Mouse (Mus musculus): ENCODE data around the gene Fbxw11. TPM values are rescaled to one million over a fixed set of nuclear protein-coding genes. Genes with fewer than 3 reads are reported as not detected.

Fbxw11 gene
- polyA plus RNA-seq, 1 experiment from 2014 or later, result 59.0 TPM

- Histone ChIP-seq H3K36me3 (ENCODE audit: control insufficient read depth, insufficient read depth, low read length) (0 out of 2 replicates have a peak, but pooled peaks cover 5% of the 10 kb centered on the region), H3K4me3 (ENCODE audit: low read length) (no peak overlapping the region), H3K27ac (ENCODE audit: low read length) (peak overlapping the region; percentile 53; the same call in 1 of the 2 replicates)
Observed at GRCm38 (mm10) chr11:32650236-32650749, 7.8 kb downstream of the Fbxw11 start.

GRCm38 (mm10) chr11:32650893-32651590 lies 8.5 kb downstream of the Fbxw11 start:
- WGBS, result 74% methylated on average over 7 of the region's 7 CpGs
- peak; percentile 42; the same call in 1 of the 2 replicates for ATAC-seq
- H3K36me3 ChIP-seq (ENCODE audit: control insufficient read depth, insufficient read depth, low read length), result 0 out of 2 replicates have a peak, but pooled peaks cover 5% of the 10 kb centered on the region
- H3K27me3 ChIP-seq (replicated peaks; ENCODE audit: control insufficient read depth, insufficient read depth, low read length), result no peaks in the 10 kb centered on the region
- H3K9ac ChIP-seq (ENCODE audit: low read depth, low read length), result no peak overlapping the region
- H3K4me2 ChIP-seq (ENCODE audit: low read depth, low read length), result no peak overlapping the region
- H3K9me3 ChIP-seq (ENCODE audit: control insufficient read depth, low read length), result no peaks in the 10 kb centered on the region
- peak overlapping the region; percentile 53 for H3K27ac ChIP-seq (ENCODE audit: low read length)
- H3K4me3 ChIP-seq (ENCODE audit: low read length), result no peak overlapping the region
- H3K4me1 ChIP-seq (ENCODE audit: control insufficient read depth, insufficient read depth, low read length), result peaks cover 32% of the 10 kb centered on the region

More at GRCm38 (mm10) chr11:32650236-32650749, 7.8 kb downstream of the Fbxw11 start:
- ATAC-seq, result no peak
- Histone ChIP-seq H3K4me1 (ENCODE audit: control insufficient read depth, insufficient read depth, low read length) (peaks cover 32% of the 10 kb centered on the region), H3K9ac (ENCODE audit: low read depth, low read length) (no peak overlapping the region), H3K9me3 (ENCODE audit: control insufficient read depth, low read length) (no peaks in the 10 kb centered on the region), H3K4me2 (ENCODE audit: low read depth, low read length) (no peak overlapping the region), H3K27me3 (replicated peaks; ENCODE audit: control insufficient read depth, insufficient read depth, low read length) (no peaks in the 10 kb centered on the region)

- Histone ChIP-seq H3K4me1 (ENCODE audit: control insufficient read depth, insufficient read depth, low read length) (peaks cover 28% of the 10 kb centered on the region), H3K9ac (ENCODE audit: low read depth, low read length) (no peak overlapping the region), H3K36me3 (ENCODE audit: control insufficient read depth, insufficient read depth, low read length) (0 out of 2 replicates have a peak, but pooled peaks cover 5% of the 10 kb centered on the region), H3K9me3 (ENCODE audit: control insufficient read depth, low read length) (no peaks in the 10 kb centered on the region), H3K4me3 (ENCODE audit: low read length) (no peak overlapping the region), H3K4me2 (ENCODE audit: low read depth, low read length) (no peak overlapping the region), H3K27ac (ENCODE audit: low read length) (peak overlapping the region; percentile 53), H3K27me3 (replicated peaks; ENCODE audit: control insufficient read depth, insufficient read depth, low read length) (no peaks in the 10 kb centered on the region)
- WGBS, result 76% methylated on average over 1 of the region's 1 CpGs
- peak; percentile 79 for ATAC-seq
Observed at GRCm38 (mm10) chr11:32651723-32652122, 9.2 kb downstream of the Fbxw11 start.

GRCm38 (mm10) chr11:32662082-32662656 lies 19.6 kb downstream of the Fbxw11 start:
- no peak overlapping the region for H3K9ac ChIP-seq (ENCODE audit: low read depth, low read length)
- no peak for ATAC-seq
- H3K27ac ChIP-seq (ENCODE audit: low read length), result no peak overlapping the region
- no peaks in the 10 kb centered on the region for H3K27me3 ChIP-seq (replicated peaks; ENCODE audit: control insufficient read depth, insufficient read depth, low read length)
- H3K4me2 ChIP-seq (ENCODE audit: low read depth, low read length), result no peak overlapping the region
- no peaks in the 10 kb centered on the region for H3K4me1 ChIP-seq (ENCODE audit: control insufficient read depth, insufficient read depth, low read length)
- WGBS, result 84% methylated on average over 1 of the region's 1 CpGs
- H3K36me3 ChIP-seq (ENCODE audit: control insufficient read depth, insufficient read depth, low read length), result 0 out of 2 replicates have a peak, but pooled peaks cover 2% of the 10 kb centered on the region
- H3K9me3 ChIP-seq (ENCODE audit: control insufficient read depth, low read length), result no peaks in the 10 kb centered on the region
- H3K4me3 ChIP-seq (ENCODE audit: low read length), result no peak overlapping the region

GRCm38 (mm10) chr11:32665639-32666038 lies 23.1 kb downstream of the Fbxw11 start:
- 0 out of 2 replicates have a peak, but pooled peaks cover 8% of the 10 kb centered on the region for H3K4me1 ChIP-seq (ENCODE audit: control insufficient read depth, insufficient read depth, low read length)
- no peak overlapping the region for H3K27ac ChIP-seq (ENCODE audit: low read length)
- no peaks in the 10 kb centered on the region for H3K36me3 ChIP-seq (ENCODE audit: control insufficient read depth, insufficient read depth, low read length)
- H3K9me3 ChIP-seq (ENCODE audit: control insufficient read depth, low read length), result no peaks in the 10 kb centered on the region
- H3K4me3 ChIP-seq (ENCODE audit: low read length), result no peak overlapping the region
- H3K9ac ChIP-seq (ENCODE audit: low read depth, low read length), result no peak overlapping the region
- 92% methylated on average over 3 of the region's 3 CpGs for WGBS
- no peak for ATAC-seq
- H3K27me3 ChIP-seq (replicated peaks; ENCODE audit: control insufficient read depth, insufficient read depth, low read length), result no peaks in the 10 kb centered on the region
- no peak overlapping the region for H3K4me2 ChIP-seq (ENCODE audit: low read depth, low read length)

GRCm38 (mm10) chr11:32666983-32667382 lies 24.5 kb downstream of the Fbxw11 start:
- Histone ChIP-seq H3K36me3 (ENCODE audit: control insufficient read depth, insufficient read depth, low read length) (no peaks in the 10 kb centered on the region), H3K27me3 (replicated peaks; ENCODE audit: control insufficient read depth, insufficient read depth, low read length) (no peaks in the 10 kb centered on the region), H3K4me3 (ENCODE audit: low read length) (no peak overlapping the region), H3K9ac (ENCODE audit: low read depth, low read length) (no peak overlapping the region), H3K27ac (ENCODE audit: low read length) (no peak overlapping the region), H3K4me2 (ENCODE audit: low read depth, low read length) (no peak overlapping the region), H3K4me1 (ENCODE audit: control insufficient read depth, insufficient read depth, low read length) (0 out of 2 replicates have a peak, but pooled peaks cover 8% of the 10 kb centered on the region), H3K9me3 (ENCODE audit: control insufficient read depth, low read length) (no peaks in the 10 kb centered on the region)
- ATAC-seq, result no peak

GRCm38 (mm10) chr11:32671480-32671879 lies 29.0 kb downstream of the Fbxw11 start:
- H3K27me3 ChIP-seq (replicated peaks; ENCODE audit: control insufficient read depth, insufficient read depth, low read length), result no peaks in the 10 kb centered on the region
- no peak overlapping the region for H3K9ac ChIP-seq (ENCODE audit: low read depth, low read length)
- H3K4me2 ChIP-seq (ENCODE audit: low read depth, low read length), result no peak overlapping the region
- H3K4me1 ChIP-seq (ENCODE audit: control insufficient read depth, insufficient read depth, low read length), result 0 out of 2 replicates have a peak, but pooled peaks cover 8% of the 10 kb centered on the region
- H3K36me3 ChIP-seq (ENCODE audit: control insufficient read depth, insufficient read depth, low read length), result no peaks in the 10 kb centered on the region
- no peak overlapping the region for H3K27ac ChIP-seq (ENCODE audit: low read length)
- no peak overlapping the region for H3K4me3 ChIP-seq (ENCODE audit: low read length)
- 78% methylated on average over 4 of the region's 4 CpGs for WGBS
- ATAC-seq, result no peak
- H3K9me3 ChIP-seq (ENCODE audit: control insufficient read depth, low read length), result no peaks in the 10 kb centered on the region

GRCm38 (mm10) chr11:32676777-32677176 lies 34.3 kb downstream of the Fbxw11 start:
- H3K36me3 ChIP-seq (ENCODE audit: control insufficient read depth, insufficient read depth, low read length), result no peaks in the 10 kb centered on the region
- peaks cover 26% of the 10 kb centered on the region for H3K4me1 ChIP-seq (ENCODE audit: control insufficient read depth, insufficient read depth, low read length)
- no peaks in the 10 kb centered on the region for H3K27me3 ChIP-seq (replicated peaks; ENCODE audit: control insufficient read depth, insufficient read depth, low read length)
- H3K27ac ChIP-seq (ENCODE audit: low read length), result no peak overlapping the region
- 62% methylated on average over 3 of the region's 3 CpGs for WGBS
- no peak overlapping the region for H3K9ac ChIP-seq (ENCODE audit: low read depth, low read length)
- ATAC-seq, result no peak
- no peak overlapping the region for H3K4me3 ChIP-seq (ENCODE audit: low read length)
- H3K9me3 ChIP-seq (ENCODE audit: control insufficient read depth, low read length), result no peaks in the 10 kb centered on the region
- no peak overlapping the region for H3K4me2 ChIP-seq (ENCODE audit: low read depth, low read length)

- 83% methylated on average over 1 of the region's 1 CpGs for WGBS
- Histone ChIP-seq H3K36me3 (ENCODE audit: control insufficient read depth, insufficient read depth, low read length) (no peaks in the 10 kb centered on the region), H3K9me3 (ENCODE audit: control insufficient read depth, low read length) (no peaks in the 10 kb centered on the region), H3K27me3 (replicated peaks; ENCODE audit: control insufficient read depth, insufficient read depth, low read length) (no peaks in the 10 kb centered on the region), H3K9ac (ENCODE audit: low read depth, low read length) (no peak overlapping the region), H3K27ac (ENCODE audit: low read length) (no peak overlapping the region), H3K4me3 (ENCODE audit: low read length) (no peak overlapping the region), H3K4me2 (ENCODE audit: low read depth, low read length) (no peak overlapping the region), H3K4me1 (ENCODE audit: control insufficient read depth, insufficient read depth, low read length) (peaks cover 26% of the 10 kb centered on the region)
- ATAC-seq, result no peak
Observed at GRCm38 (mm10) chr11:32677811-32678210, 35.3 kb downstream of the Fbxw11 start.
